Mouse (Mus musculus): ENCODE results near the gene Ube2e1. TPM values are rescaled to one million over a fixed set of nuclear protein-coding genes. Genes with fewer than 3 reads are reported as not detected.

Gene Ube2e1
- total RNA-seq, 1 experiment = 17.0 TPM

DNA sequence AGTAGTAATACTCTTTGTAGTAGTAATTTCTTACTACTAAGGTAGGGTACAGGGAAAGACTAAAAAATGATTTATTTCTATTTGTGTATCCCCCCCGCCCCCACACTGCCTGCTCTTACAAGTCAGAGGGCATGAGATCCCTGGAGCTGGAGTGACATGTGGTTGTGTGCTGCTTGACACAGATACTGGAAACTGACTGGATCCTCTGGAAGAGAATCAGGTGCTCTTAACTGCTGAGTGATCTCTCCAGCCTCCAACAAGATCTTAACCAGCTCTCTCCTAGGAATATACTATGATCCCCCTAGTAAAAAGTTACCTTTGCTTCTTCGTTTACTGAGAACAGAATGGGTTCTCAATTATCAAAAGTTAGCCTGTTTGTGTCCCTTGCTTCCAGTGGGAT lies 45.2 kb downstream of the Ube2e1 start:
- TF ChIP-seq HCFC1 (IDR thresholded peaks at IDR 0.05; ENCODE audit: borderline replicate concordance, insufficient read depth, low read length) (no peak), CHD2 (IDR thresholded peaks at IDR 0.05; ENCODE audit: low read depth, low read length) (no peak), ZC3H11A (IDR thresholded peaks at IDR 0.05; ENCODE audit: borderline replicate concordance, low read depth, low read length) (no peak), ZNF384 (IDR thresholded peaks at IDR 0.05; ENCODE audit: low read depth, low read length) (no peak), MAFK (IDR thresholded peaks at IDR 0.05; ENCODE audit: insufficient read depth, low read depth, low read length) (no peak)

GRCm38 (mm10) chr14:18285476-18285875 lies 46.2 kb downstream of the Ube2e1 start:
- Histone ChIP-seq H3K9me3 (ENCODE audit: control insufficient read depth, insufficient read depth, low read depth, low read length) (no peaks in the 10 kb centered on the region; the same call in 1 of the 2 replicates), H3K36me3 (ENCODE audit: control insufficient read depth, insufficient read depth, low read length, poor library complexity, severe bottlenecking) (peaks cover 2% of the 10 kb centered on the region; the same call in 1 of the 2 replicates), H3K4me1 (ENCODE audit: control insufficient read depth in 2 of 2, insufficient read depth in 2 of 2, low read length in 2 of 2, poor library complexity in 1 of 2) (peaks cover 0 to 2% of the 10 kb centered on the region in 2 experiments; a peak in 1 of 4 replicates), H3K9ac (ENCODE audit: insufficient read depth, low read depth, low read length, poor library complexity, severe bottlenecking) (no peak overlapping the region), H3K4me3 (ENCODE audit: insufficient read depth in 1 of 2, low read depth in 1 of 2, low read length in 2 of 2, poor library complexity in 1 of 2, severe bottlenecking in 1 of 2) (no peak overlapping the region), H3K27ac (ENCODE audit: insufficient read depth, low read depth, low read length, poor library complexity, severe bottlenecking) (no peak overlapping the region)
- TF ChIP-seq MAFK (IDR thresholded peaks at IDR 0.05; ENCODE audit: insufficient read depth, low read depth, low read length) (no peak), CHD2 (IDR thresholded peaks at IDR 0.05; ENCODE audit: low read depth, low read length) (no peak), ZNF384 (IDR thresholded peaks at IDR 0.05; ENCODE audit: low read depth, low read length) (no peak), ZC3H11A (IDR thresholded peaks at IDR 0.05; ENCODE audit: borderline replicate concordance, low read depth, low read length) (no peak), HCFC1 (IDR thresholded peaks at IDR 0.05; ENCODE audit: borderline replicate concordance, insufficient read depth, low read length) (no peak)
- no peak for DNase-seq (ENCODE audit: low read depth, low spot score)
- in situ Hi-C loops (cut with MboI; ENCODE audit: low sequenced_read_pairs in 2 of 2, unreplicated experiment in 2 of 2) = no loop called here

More for the DNA sequence above, 45.2 kb downstream of the Ube2e1 start:
- Histone ChIP-seq H3K9me3 (ENCODE audit: control insufficient read depth, insufficient read depth, low read depth, low read length) (no peaks in the 10 kb centered on the region; the same call in 1 of the 2 replicates), H3K9ac (ENCODE audit: insufficient read depth, low read depth, low read length, poor library complexity, severe bottlenecking) (no peak overlapping the region), H3K4me1 (ENCODE audit: control insufficient read depth in 2 of 2, insufficient read depth in 2 of 2, low read length in 2 of 2, poor library complexity in 1 of 2) (peaks cover 0 to 2% of the 10 kb centered on the region in 2 experiments; a peak in 1 of 4 replicates), H3K27ac (ENCODE audit: insufficient read depth, low read depth, low read length, poor library complexity, severe bottlenecking) (no peak overlapping the region), H3K36me3 (ENCODE audit: control insufficient read depth, insufficient read depth, low read length, poor library complexity, severe bottlenecking) (peaks cover 2% of the 10 kb centered on the region; the same call in 1 of the 2 replicates), H3K4me3 (ENCODE audit: insufficient read depth in 1 of 2, low read depth in 1 of 2, low read length in 2 of 2, poor library complexity in 1 of 2, severe bottlenecking in 1 of 2) (no peak overlapping the region)
- DNase-seq (ENCODE audit: low read depth, low spot score) = no peak
- in situ Hi-C loops (cut with MboI; ENCODE audit: low sequenced_read_pairs in 2 of 2, unreplicated experiment in 2 of 2) = no loop called here

GRCm38 (mm10) chr14:18284581-18284980 lies 47.1 kb downstream of the Ube2e1 start:
- Histone ChIP-seq H3K4me3 (ENCODE audit: insufficient read depth in 1 of 2, low read depth in 1 of 2, low read length in 2 of 2, poor library complexity in 1 of 2, severe bottlenecking in 1 of 2) (no peak overlapping the region), H3K9me3 (ENCODE audit: control insufficient read depth, insufficient read depth, low read depth, low read length) (no peaks in the 10 kb centered on the region; the same call in 1 of the 2 replicates), H3K36me3 (ENCODE audit: control insufficient read depth, insufficient read depth, low read length, poor library complexity, severe bottlenecking) (peaks cover 2% of the 10 kb centered on the region; the same call in 1 of the 2 replicates), H3K27ac (ENCODE audit: insufficient read depth, low read depth, low read length, poor library complexity, severe bottlenecking) (no peak overlapping the region), H3K9ac (ENCODE audit: insufficient read depth, low read depth, low read length, poor library complexity, severe bottlenecking) (no peak overlapping the region), H3K4me1 (ENCODE audit: control insufficient read depth in 2 of 2, insufficient read depth in 2 of 2, low read length in 2 of 2, poor library complexity in 1 of 2) (peaks cover 0 to 2% of the 10 kb centered on the region in 2 experiments; a peak in 1 of 4 replicates)
- DNase-seq (ENCODE audit: low read depth, low spot score) = no peak
- in situ Hi-C loops (cut with MboI; ENCODE audit: low sequenced_read_pairs in 2 of 2, unreplicated experiment in 2 of 2) = no loop called here
- TF ChIP-seq MAFK (IDR thresholded peaks at IDR 0.05; ENCODE audit: insufficient read depth, low read depth, low read length) (no peak), ZNF384 (IDR thresholded peaks at IDR 0.05; ENCODE audit: low read depth, low read length) (no peak), ZC3H11A (IDR thresholded peaks at IDR 0.05; ENCODE audit: borderline replicate concordance, low read depth, low read length) (no peak), CHD2 (IDR thresholded peaks at IDR 0.05; ENCODE audit: low read depth, low read length) (no peak), HCFC1 (IDR thresholded peaks at IDR 0.05; ENCODE audit: borderline replicate concordance, insufficient read depth, low read length) (no peak)

- H3K27ac ChIP-seq (ENCODE audit: insufficient read depth, low read depth, low read length, poor library complexity, severe bottlenecking) = no peak overlapping the region
- no peak for DNase-seq (ENCODE audit: low read depth, low spot score)
- no peak overlapping the region for H3K9ac ChIP-seq (ENCODE audit: insufficient read depth, low read depth, low read length, poor library complexity, severe bottlenecking)
- in situ Hi-C loops (cut with MboI; ENCODE audit: low sequenced_read_pairs in 2 of 2, unreplicated experiment in 2 of 2) = no loop called here
- no peaks in the 10 kb centered on the region; the same call in 1 of the 2 replicates for H3K9me3 ChIP-seq (ENCODE audit: control insufficient read depth, insufficient read depth, low read depth, low read length)
- TF ChIP-seq MAFK (IDR thresholded peaks at IDR 0.05; ENCODE audit: insufficient read depth, low read depth, low read length) (no peak), ZNF384 (IDR thresholded peaks at IDR 0.05; ENCODE audit: low read depth, low read length) (no peak), HCFC1 (IDR thresholded peaks at IDR 0.05; ENCODE audit: borderline replicate concordance, insufficient read depth, low read length) (no peak), ZC3H11A (IDR thresholded peaks at IDR 0.05; ENCODE audit: borderline replicate concordance, low read depth, low read length) (no peak), CHD2 (IDR thresholded peaks at IDR 0.05; ENCODE audit: low read depth, low read length) (no peak)
- H3K4me1 ChIP-seq (ENCODE audit: control insufficient read depth in 2 of 2, insufficient read depth in 2 of 2, low read length in 2 of 2, poor library complexity in 1 of 2) = no peaks in the 10 kb centered on the region
- no peak overlapping the region for H3K4me3 ChIP-seq (ENCODE audit: insufficient read depth in 1 of 2, low read depth in 1 of 2, low read length in 2 of 2, poor library complexity in 1 of 2, severe bottlenecking in 1 of 2)
- peaks cover 2% of the 10 kb centered on the region; the same call in 1 of the 2 replicates for H3K36me3 ChIP-seq (ENCODE audit: control insufficient read depth, insufficient read depth, low read length, poor library complexity, severe bottlenecking)
Observed at GRCm38 (mm10) chr14:18280375-18280774, 51.3 kb downstream of the Ube2e1 start.
